Mouse (Mus musculus): ENCODE data around the gene Adam25. TPM values are rescaled to one million over a fixed set of nuclear protein-coding genes. Genes with fewer than 3 reads are reported as not detected.
"Not testable (repeated sequence)": the region's sequence is repeated elsewhere in the genome, so short reads cannot be mapped to it uniquely, and the experiment has no call there.

Adam25 gene
- total RNA-seq (2021) = not detected
- not detected in 2 replicates for polyA plus RNA-seq (2012; rRNA removed)
- long read RNA-seq = 0 reads

DNA sequence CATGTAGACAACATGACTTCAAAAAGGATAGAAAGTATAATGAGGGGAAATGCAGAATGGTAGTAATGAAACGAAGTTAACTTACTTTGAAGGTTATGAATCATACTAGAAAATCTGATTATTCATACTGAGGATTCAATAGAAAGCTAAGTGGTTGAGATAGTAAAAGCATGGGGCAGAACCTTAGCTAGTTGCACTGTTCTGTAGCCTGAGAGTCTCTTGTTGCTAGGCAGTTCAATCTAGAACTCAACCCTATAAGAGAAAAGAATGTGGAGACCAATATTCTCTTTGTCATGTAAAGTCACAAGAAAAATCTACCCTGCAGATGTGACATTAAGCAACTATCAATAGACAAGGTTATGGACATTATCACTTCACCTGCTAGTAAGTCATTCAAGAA is at the start of gene Adam25:
TSS of gene Adam25 (plus strand) at position 301 of the 400 bp plus-strand sequence.
- DNase-seq = not testable (repeated sequence)

GRCm38 (mm10) chr8:40715406-40715805 is 36.6 kb upstream of the Adam25 start:
- DNase-seq = not testable (repeated sequence)

- DNase-seq = no peak
Measured at GRCm38 (mm10) chr8:40715986-40716385, 36.0 kb upstream of the Adam25 start.

- no peak for DNase-seq
Measured at GRCm38 (mm10) chr8:40783320-40783719, 31.3 kb downstream of the Adam25 start.

DNA sequence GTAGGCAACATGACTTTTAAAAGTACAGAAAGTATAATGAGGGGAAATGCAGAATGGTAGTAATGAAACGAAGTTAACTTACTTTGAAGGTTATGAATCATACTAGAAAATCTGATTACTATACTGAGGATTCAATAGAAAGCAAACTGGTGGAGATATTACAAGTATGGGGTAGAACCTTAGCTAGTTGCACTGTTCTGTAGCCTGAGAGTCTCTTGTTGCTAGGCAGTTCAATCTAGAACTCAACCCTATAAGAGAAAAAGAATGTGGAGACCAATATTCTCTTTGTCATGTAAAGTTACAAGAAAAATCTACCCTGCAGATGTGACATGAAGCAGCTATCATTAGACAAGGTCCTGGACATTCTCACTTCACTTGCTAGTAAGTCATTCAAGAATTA is 41.0 kb downstream of the Adam25 start, which contains the start of gene Adam20:
TSS of gene Adam20 (plus strand) at position 301 of the 400 bp plus-strand sequence.
- not testable (repeated sequence) for DNase-seq

DNA sequence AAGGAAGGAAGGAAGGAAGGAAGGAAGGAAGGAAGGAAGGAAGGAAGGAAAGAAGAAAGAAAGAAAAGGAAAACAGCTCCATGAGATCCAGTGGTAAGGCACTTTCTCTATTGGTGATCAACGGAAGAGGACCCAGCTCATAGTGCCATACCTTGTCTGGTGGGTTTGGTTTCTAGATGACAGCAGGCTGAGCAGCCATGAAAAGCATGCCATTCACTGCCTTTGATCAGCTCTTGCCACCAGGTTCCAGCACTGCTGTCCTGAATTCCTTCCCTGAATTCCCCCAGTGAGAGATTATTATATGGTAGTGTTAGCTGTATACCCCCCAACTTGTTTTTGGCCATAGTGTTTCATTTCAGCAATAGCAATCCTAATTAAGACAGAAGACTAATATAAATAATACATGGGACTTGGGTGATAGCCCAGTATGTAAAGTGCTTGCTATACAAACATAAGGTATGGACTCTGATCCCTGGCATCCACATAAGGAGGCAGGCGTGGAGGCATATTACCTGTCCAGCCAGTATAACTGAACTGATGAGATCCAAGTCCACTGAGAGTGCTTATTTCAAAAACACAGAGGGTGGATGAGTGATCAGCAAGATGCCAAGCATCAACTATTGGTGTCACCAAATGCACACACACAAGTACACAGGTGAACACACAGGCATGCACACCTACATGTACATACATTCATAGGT is 51.5 kb downstream of the Adam25 start:
- no peak for DNase-seq

Other genes starting within 250 kb of the Adam25 start
- not detected for gene Adam24, start 77.1 kb upstream of the Adam25 start, total RNA-seq (2021)
- not detected in 2 replicates for gene Adam24, start 77.1 kb upstream of the Adam25 start, polyA plus RNA-seq (2012; rRNA removed)
- not detected for gene Adam20, start 41.1 kb downstream of the Adam25 start, total RNA-seq (2021)
- gene Adam20, start 41.1 kb downstream of the Adam25 start, polyA plus RNA-seq (2012; rRNA removed) = not detected in 2 replicates
- gene Adam39, start 70.8 kb downstream of the Adam25 start, total RNA-seq (2021) = not detected
- not detected in 2 replicates for gene Adam39, start 70.8 kb downstream of the Adam25 start, polyA plus RNA-seq (2012; rRNA removed)